Mouse (Mus musculus) stomach, embryonic 14.5 days (tissue): ENCODE data around the gene Tacr3. TPM values are rescaled to one million over a fixed set of nuclear protein-coding genes. Genes with fewer than 3 reads are reported as not detected.

Experiments
- ATAC-seq: fragments of 200-750 bp; cut with Nextera tagmentation; 2 replicates; pipeline ENCODE4 v1.8.0; 2017; ENCODE audit warnings: low read depth, moderate TSS enrichment; ENCODE audit not compliant: insufficient number of reproducible peaks, insufficient read depth, low FRiP score
- H3K27ac ChIP-seq: fragments of 300-500 bp; sonication (generic); 2 replicates; pipeline ENCODE4 v1.5.1; 2014; ENCODE audit warnings: mild to moderate bottlenecking, low read length, moderate library complexity, mixed read lengths
- H3K27me3 ChIP-seq: fragments of 300-500 bp; sonication (generic); 2 replicates; pipeline ENCODE4 v1.6.1; 2014; ENCODE audit warnings: low read length, control low read depth, mixed read lengths; ENCODE audit not compliant: control insufficient read depth, insufficient read depth
- H3K36me3 ChIP-seq: fragments of 300-500 bp; sonication (generic); 2 replicates; pipeline ENCODE4 v1.6.1; 2014; ENCODE audit warnings: mild to moderate bottlenecking, control low read depth, low read length, moderate library complexity, mixed read lengths; ENCODE audit not compliant: control insufficient read depth, insufficient read depth
- H3K4me1 ChIP-seq: fragments of 300-500 bp; sonication (generic); 2 replicates; pipeline ENCODE4 v1.6.1; 2014; ENCODE audit warnings: low read length, control low read depth, mixed read lengths; ENCODE audit not compliant: control insufficient read depth, insufficient read depth
- H3K4me2 ChIP-seq: fragments of 300-500 bp; sonication (generic); replicated peaks from 2 replicates; pipeline ENCODE4 v1.6.1; 2014; ENCODE audit warnings: low read depth, low read length, control low read depth
- H3K4me3 ChIP-seq: fragments of 300-500 bp; sonication (generic); 2 replicates; pipeline ENCODE4 v1.5.1; 2014; ENCODE audit warnings: low read depth, low read length, control low read depth
- H3K9ac ChIP-seq: fragments of 300-500 bp; sonication (generic); replicated peaks from 2 replicates; pipeline ENCODE4 v1.6.1; 2014; ENCODE audit warnings: low read depth, mild to moderate bottlenecking, control low read depth, low read length, moderate library complexity, mixed read lengths
- H3K9me3 ChIP-seq: fragments of 300-500 bp; sonication (generic); 2 replicates; pipeline ENCODE4 v1.6.1; 2016; ENCODE audit warnings: low read depth, low read length, control low read depth; ENCODE audit not compliant: control insufficient read depth
- WGBS: fragments of 180-500 bp; shearing (Covaris S2); extraction: QIAGEN DNeasy Blood & Tissue Kit; methylation state at CpG from one replicate; pipeline ENCODE4 v1.1.7; 2014; 5-methylcytosine and 5-hydroxymethylcytosine counted together
- polyA plus RNA-seq: library from polyadenylated mRNA; unstranded; fragments of >200 nt; fragmentation: Nextera tagmentation; extraction: Ambion mirVana; gene quantifications from 2 replicates; pipeline ENCODE4 v1.2.1, GENCODE M21; 2014

Gene Tacr3
- polyA plus RNA-seq, 1 experiment from 2014 or later, result 0.42 TPM

DNA sequence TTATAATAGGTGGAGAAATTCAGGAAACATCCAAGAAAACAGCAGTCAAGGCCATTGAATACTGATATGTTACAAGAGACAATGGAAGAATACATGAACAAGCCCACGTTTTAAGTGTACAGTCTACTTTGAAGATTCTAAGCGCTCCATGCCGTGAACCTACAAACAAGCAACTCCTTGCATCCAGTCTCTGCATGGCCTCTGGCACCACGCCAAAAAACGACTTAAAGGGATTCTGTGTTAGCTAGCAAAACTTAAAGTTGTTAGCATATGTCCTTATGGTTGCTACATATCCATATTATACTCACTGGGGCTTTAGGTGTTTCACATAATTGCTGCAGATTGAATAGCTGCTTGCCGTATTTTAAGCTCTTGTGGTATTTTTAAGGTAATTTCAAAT, 134.7 kb downstream of the Tacr3 start:
- ATAC-seq, result no peak
- 61% methylated on average over 6 of the region's 6 CpGs for WGBS

GRCm38 (mm10) chr3:134978902-134979301, 150.1 kb downstream of the Tacr3 start:
- no peak overlapping the region for H3K27ac ChIP-seq
- H3K9ac ChIP-seq, result no peak overlapping the region
- H3K36me3 ChIP-seq, result no peaks in the 10 kb centered on the region
- no peak overlapping the region for H3K4me2 ChIP-seq
- no peak for ATAC-seq
- no peaks in the 10 kb centered on the region for H3K27me3 ChIP-seq
- H3K9me3 ChIP-seq, result no peaks in the 10 kb centered on the region
- no peaks in the 10 kb centered on the region for H3K4me1 ChIP-seq
- no peak overlapping the region for H3K4me3 ChIP-seq
- 59% methylated on average over 3 of the region's 3 CpGs for WGBS

More for the DNA sequence above, 134.7 kb downstream of the Tacr3 start:
- H3K36me3 ChIP-seq, result no peaks in the 10 kb centered on the region
- H3K4me3 ChIP-seq, result no peak overlapping the region
- no peak overlapping the region for H3K9ac ChIP-seq
- no peaks in the 10 kb centered on the region for H3K4me1 ChIP-seq
- H3K27ac ChIP-seq, result no peak overlapping the region
- H3K4me2 ChIP-seq, result no peak overlapping the region
- no peaks in the 10 kb centered on the region for H3K27me3 ChIP-seq
- H3K9me3 ChIP-seq, result no peaks in the 10 kb centered on the region

DNA sequence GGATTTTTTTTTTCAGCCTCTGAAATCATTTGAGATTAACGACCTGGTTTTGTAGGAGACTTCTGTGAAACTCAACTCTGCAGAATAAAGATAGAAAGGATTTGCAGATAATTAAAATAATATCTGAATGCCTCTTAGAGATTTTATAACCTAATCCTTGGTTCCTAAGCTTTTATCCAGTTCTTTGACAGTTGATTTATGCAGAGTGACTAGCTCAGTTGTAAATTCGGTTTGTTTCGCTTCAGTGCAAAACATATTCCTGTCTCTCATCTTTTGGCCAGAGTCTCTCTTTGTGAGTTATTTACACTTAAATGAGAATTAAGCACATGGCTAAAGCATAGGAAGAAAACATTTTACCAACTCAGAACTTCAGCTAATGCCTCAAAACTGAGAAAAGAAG, 151.3 kb downstream of the Tacr3 start:
- Histone ChIP-seq H3K4me3 (no peak overlapping the region), H3K36me3 (no peaks in the 10 kb centered on the region), H3K4me2 (no peak overlapping the region), H3K27me3 (no peaks in the 10 kb centered on the region), H3K4me1 (no peaks in the 10 kb centered on the region), H3K27ac (no peak overlapping the region), H3K9ac (no peak overlapping the region), H3K9me3 (no peaks in the 10 kb centered on the region)
- ATAC-seq, result no peak
- 40% methylated on average over 3 of the region's 3 CpGs for WGBS
